Mouse (Mus musculus) myocyte (in vitro differentiated cells): ENCODE data around the gene Pofut1. TPM values are rescaled to one million over a fixed set of nuclear protein-coding genes. Genes with fewer than 3 reads are reported as not detected.

Source experiments
- H3K27me3 ChIP-seq: one replicate; pipeline ENCODE4 v1.6.1; 2011; ENCODE audit not compliant: control insufficient read depth, insufficient read depth, insufficient read length
- H3K36me3 ChIP-seq: one replicate; pipeline ENCODE4 v1.6.1; 2011; ENCODE audit not compliant: control insufficient read depth, insufficient read depth
- H3K4me2 ChIP-seq: one replicate; pipeline ENCODE4 v1.6.1; 2011; ENCODE audit warnings: low read depth, control low read depth
- H3K4me3 ChIP-seq: one replicate; pipeline ENCODE4 v1.5.1; 2011; ENCODE audit warnings: mild to moderate bottlenecking, control low read depth, moderate library complexity
- H3K79me2 ChIP-seq: one replicate; pipeline ENCODE4 v1.6.1; 2011; ENCODE audit not compliant: control insufficient read depth, insufficient read depth
- H3ac ChIP-seq: one replicate; pipeline ENCODE4 v1.6.1; 2011; ENCODE audit not compliant: control insufficient read depth, insufficient read length
- CEBPB ChIP-seq: IDR thresholded peaks from 2 replicates; pipeline ENCODE4 v1.6.1; 2011; ENCODE audit warnings: mild to moderate bottlenecking, moderate library complexity; ENCODE audit not compliant: poor library complexity, insufficient read depth, severe bottlenecking
- E2F4 ChIP-seq: IDR thresholded peaks from one replicate; pipeline ENCODE4 v1.6.1; 2011; ENCODE audit warnings: mild to moderate bottlenecking, control low read depth, moderate library complexity; ENCODE audit not compliant: insufficient read depth
- MAX ChIP-seq: IDR thresholded peaks from one replicate; pipeline ENCODE4 v1.6.1; 2011; ENCODE audit warnings: low read depth, mild to moderate bottlenecking, control low read depth
- MYOD1 ChIP-seq, 3 experiments: IDR thresholded peaks; one replicate each; pipeline ENCODE4 v1.6.1; 2011; ENCODE audit warnings: control low read depth in 2 of 3, low read depth in 2 of 3, mild to moderate bottlenecking in 2 of 3, moderate library complexity in 1 of 3; ENCODE audit not compliant: insufficient read length in 2 of 3, control insufficient read depth in 1 of 3
- MYOG ChIP-seq, 3 experiments: IDR thresholded peaks; one replicate each; pipeline ENCODE4 v1.6.1; 2011; ENCODE audit warnings: control low read depth in 2 of 3, low read depth in 2 of 3, mild to moderate bottlenecking in 2 of 3; ENCODE audit not compliant: insufficient read length in 2 of 3, control insufficient read depth in 1 of 3, insufficient read depth in 1 of 3
- POLR2A ChIP-seq: IDR thresholded peaks from one replicate; pipeline ENCODE4 v1.6.1; 2011; ENCODE audit warnings: low read depth, mild to moderate bottlenecking, control low read depth, moderate library complexity; ENCODE audit not compliant: insufficient read length
- POLR2AphosphoS2 ChIP-seq: IDR thresholded peaks from one replicate; pipeline ENCODE4 v1.6.1; 2011; ENCODE audit warnings: low read depth, control low read depth; ENCODE audit not compliant: insufficient read length
- REST ChIP-seq: IDR thresholded peaks from one replicate; pipeline ENCODE4 v1.6.1; 2011; ENCODE audit warnings: mild to moderate bottlenecking, control low read depth, moderate library complexity; ENCODE audit not compliant: insufficient read depth, insufficient read length
- SRF ChIP-seq: IDR thresholded peaks from one replicate; pipeline ENCODE4 v1.6.1; 2011; ENCODE audit warnings: low read depth; ENCODE audit not compliant: control insufficient read depth, insufficient read length
- TCF12 ChIP-seq: IDR thresholded peaks from one replicate; pipeline ENCODE4 v1.6.1; 2011; ENCODE audit warnings: mild to moderate bottlenecking, control low read depth; ENCODE audit not compliant: poor library complexity, insufficient read depth, severe bottlenecking
- TCF3 ChIP-seq: IDR thresholded peaks from one replicate; pipeline ENCODE4 v1.6.1; 2011; ENCODE audit warnings: low read depth, control low read depth; ENCODE audit not compliant: insufficient read length
- USF1 ChIP-seq: IDR thresholded peaks from one replicate; pipeline ENCODE4 v1.6.1; 2011; ENCODE audit warnings: low read depth, mild to moderate bottlenecking, control low read depth, moderate library complexity
- polyA plus RNA-seq: library from polyadenylated mRNA; unstranded; fragments of >200 nt; fragmentation: generic; extraction: Trizol; gene quantifications from one replicate; pipeline ENCODE4 v1.2.1, GENCODE M21; 2012; ENCODE audit warnings: missing spikeins

Pofut1 gene
- polyA plus RNA-seq, 1 experiment, result 12.2 TPM

- Histone ChIP-seq H3K27me3 (no peaks in the 10 kb centered on the region), H3K36me3 (no peaks in the 10 kb centered on the region), H3K4me3 (no peak overlapping the region), H3K79me2 (peaks cover 40% of the 10 kb centered on the region), H3ac (no peak overlapping the region), H3K4me2 (no peak overlapping the region)
- TF ChIP-seq POLR2AphosphoS2 (no peak), REST (no peak), USF1 (no peak), MAX (no peak), TCF12 (no peak), CEBPB (no peak), E2F4 (no peak), MYOD1 (IDR thresholded peaks at IDR 0.05; ENCODE audit: control insufficient read depth in 1 of 3, insufficient read length in 2 of 3, low read depth in 2 of 3) (no peak), TCF3 (no peak), SRF (no peak), MYOG (IDR thresholded peaks at IDR 0.05; ENCODE audit: control insufficient read depth in 1 of 3, insufficient read depth in 1 of 3, insufficient read length in 2 of 3, low read depth in 2 of 3) (no peak), POLR2A (no peak)
These were observed 56.4 kb downstream of the Pofut1 start for GRCm38 (mm10) chr2:153297771-153298170.

- Histone ChIP-seq H3K27me3 (no peaks in the 10 kb centered on the region), H3ac (no peak overlapping the region), H3K4me2 (no peak overlapping the region), H3K79me2 (peaks cover 35% of the 10 kb centered on the region), H3K36me3 (no peaks in the 10 kb centered on the region), H3K4me3 (no peak overlapping the region)
- TF ChIP-seq CEBPB (no peak), MYOG (IDR thresholded peaks at IDR 0.05; ENCODE audit: control insufficient read depth in 1 of 3, insufficient read depth in 1 of 3, insufficient read length in 2 of 3, low read depth in 2 of 3) (no peak), MAX (no peak), USF1 (no peak), MYOD1 (IDR thresholded peaks at IDR 0.05; ENCODE audit: control insufficient read depth in 1 of 3, insufficient read length in 2 of 3, low read depth in 2 of 3) (no peak), POLR2AphosphoS2 (no peak), REST (no peak), TCF3 (no peak), SRF (no peak), POLR2A (no peak), E2F4 (no peak), TCF12 (no peak)
These were observed 57.1 kb downstream of the Pofut1 start for GRCm38 (mm10) chr2:153298460-153298859.

GRCm38 (mm10) chr2:153298863-153299262 lies 57.5 kb downstream of the Pofut1 start:
- Histone ChIP-seq H3ac (no peak overlapping the region), H3K27me3 (no peaks in the 10 kb centered on the region), H3K4me3 (no peak overlapping the region), H3K79me2 (peaks cover 31% of the 10 kb centered on the region), H3K36me3 (no peaks in the 10 kb centered on the region), H3K4me2 (no peak overlapping the region)
- TF ChIP-seq MYOG (IDR thresholded peaks at IDR 0.05; ENCODE audit: control insufficient read depth in 1 of 3, insufficient read depth in 1 of 3, insufficient read length in 2 of 3, low read depth in 2 of 3) (no peak), TCF3 (no peak), USF1 (no peak), E2F4 (no peak)

- H3K27me3 ChIP-seq, result no peaks in the 10 kb centered on the region
- TF ChIP-seq TCF12 (no peak), MYOG (IDR thresholded peaks at IDR 0.05; ENCODE audit: control insufficient read depth in 1 of 3, insufficient read depth in 1 of 3, insufficient read length in 2 of 3, low read depth in 2 of 3) (no peak)
- no peak overlapping the region for H3ac ChIP-seq
- H3K4me2 ChIP-seq, result no peak overlapping the region
- peaks cover 18% of the 10 kb centered on the region for H3K79me2 ChIP-seq
- no peaks in the 10 kb centered on the region for H3K36me3 ChIP-seq
- H3K4me3 ChIP-seq, result no peak overlapping the region
These were observed 59.8 kb downstream of the Pofut1 start for GRCm38 (mm10) chr2:153301123-153301522.

GRCm38 (mm10) chr2:153305240-153305639 lies 63.9 kb downstream of the Pofut1 start:
- Histone ChIP-seq H3ac (no peak overlapping the region), H3K4me2 (no peak overlapping the region)

More at GRCm38 (mm10) chr2:153305240-153305639, 63.9 kb downstream of the Pofut1 start:
- no peaks in the 10 kb centered on the region for H3K36me3 ChIP-seq
- H3K4me3 ChIP-seq, result no peak overlapping the region
- TF ChIP-seq POLR2AphosphoS2 (no peak), CEBPB (no peak), POLR2A (no peak), MAX (no peak), TCF12 (no peak), MYOD1 (IDR thresholded peaks at IDR 0.05; ENCODE audit: control insufficient read depth in 1 of 3, insufficient read length in 2 of 3, low read depth in 2 of 3) (no peak), USF1 (no peak)
- H3K27me3 ChIP-seq, result no peaks in the 10 kb centered on the region
- peaks cover 5% of the 10 kb centered on the region for H3K79me2 ChIP-seq
